Mouse (Mus musculus) liver, embryonic 15.5 days (tissue): ENCODE data around the gene Rnf157. TPM values are rescaled to one million over a fixed set of nuclear protein-coding genes. Genes with fewer than 3 reads are reported as not detected.

Source experiments
- ATAC-seq: fragments of 200-750 bp; cut with Nextera tagmentation; 2 replicates; pipeline ENCODE4 v1.8.0; 2017; ENCODE audit warnings: moderate number of reproducible peaks, mild to moderate bottlenecking, moderate library complexity; ENCODE audit not compliant: insufficient read depth
- H3K27ac ChIP-seq: fragments of 300-500 bp; sonication (generic); replicated peaks from 2 replicates; pipeline ENCODE4 v1.5.1; 2015; ENCODE audit warnings: mild to moderate bottlenecking, inconsistent platforms
- H3K27me3 ChIP-seq: fragments of 300-500 bp; sonication (generic); 2 replicates; pipeline ENCODE4 v1.6.1; 2015; ENCODE audit warnings: mild to moderate bottlenecking, inconsistent platforms
- H3K36me3 ChIP-seq: fragments of 300-500 bp; sonication (generic); replicated peaks from 2 replicates; pipeline ENCODE4 v1.6.1; 2015; ENCODE audit warnings: moderate library complexity, mild to moderate bottlenecking, inconsistent platforms
- H3K4me1 ChIP-seq: fragments of 300-500 bp; sonication (generic); replicated peaks from 2 replicates; pipeline ENCODE4 v1.6.1; 2015; ENCODE audit warnings: inconsistent platforms
- H3K4me2 ChIP-seq: fragments of 300-500 bp; sonication (generic); 2 replicates; pipeline ENCODE4 v1.6.1; 2015; ENCODE audit warnings: moderate library complexity, mild to moderate bottlenecking, inconsistent platforms
- H3K4me3 ChIP-seq: fragments of 300-500 bp; sonication (generic); replicated peaks from 2 replicates; pipeline ENCODE4 v1.5.1; 2015; ENCODE audit warnings: mild to moderate bottlenecking, inconsistent platforms
- H3K9ac ChIP-seq: fragments of 300-500 bp; sonication (generic); 2 replicates; pipeline ENCODE4 v1.6.1; 2015; ENCODE audit warnings: moderate library complexity, mild to moderate bottlenecking, inconsistent platforms
- H3K9me3 ChIP-seq: fragments of 300-500 bp; sonication (generic); replicated peaks from 2 replicates; pipeline ENCODE4 v1.6.1; 2016; ENCODE audit warnings: inconsistent platforms
- WGBS: fragments of 180-500 bp; shearing (Covaris S2); methylation state at CpG from one replicate; pipeline ENCODE4 v1.1.7; 2015; ENCODE audit warnings: mixed read lengths; ENCODE audit not compliant: insufficient replicate concordance; 5-methylcytosine and 5-hydroxymethylcytosine counted together
- polyA plus RNA-seq: library from polyadenylated mRNA; unstranded; fragments of >200 nt; fragmentation: Nextera tagmentation; extraction: Ambion mirVana; gene quantifications from 2 replicates; pipeline ENCODE4 v1.2.1, GENCODE M21; 2015

Rnf157 gene
- polyA plus RNA-seq, 1 experiment from 2014 or later = 1.4 TPM

DNA sequence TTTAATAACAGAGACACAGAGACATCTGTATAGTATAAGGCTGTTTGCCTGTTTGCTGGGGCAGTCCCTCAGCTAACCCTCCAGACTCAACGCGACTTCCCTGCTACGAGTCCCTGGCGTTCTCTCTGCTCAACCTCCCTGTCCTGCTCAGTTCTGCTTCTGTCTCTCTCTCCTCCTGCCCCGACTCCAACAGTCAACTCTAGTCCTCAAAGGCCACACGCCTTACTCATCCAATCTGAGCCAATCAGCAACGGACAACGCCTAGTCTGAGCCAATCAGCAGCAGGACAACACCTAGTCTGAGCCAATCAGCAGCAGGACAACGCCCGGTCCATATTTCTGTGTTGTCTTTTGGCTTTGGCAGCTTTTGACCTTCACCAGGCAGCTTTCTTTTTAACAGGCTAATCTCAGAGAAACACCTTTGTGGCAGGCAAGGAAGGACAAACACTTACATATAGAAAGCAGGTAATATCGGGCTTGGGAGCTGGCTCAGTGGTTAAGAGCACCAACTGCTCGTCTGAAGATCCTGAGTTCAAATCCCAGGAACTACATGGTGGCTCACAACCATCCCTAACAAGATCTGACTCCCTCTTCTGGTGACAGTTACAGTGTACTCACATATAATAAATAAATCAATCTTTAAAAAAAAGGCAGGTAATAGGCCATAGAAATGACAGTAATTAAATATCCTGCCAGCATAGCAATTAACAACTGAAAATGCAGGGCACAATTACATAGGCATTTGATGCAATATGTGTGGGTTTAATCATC lies 104.9 kb downstream of the Rnf157 start:
- peak; percentile 73 for ATAC-seq
- 57% methylated on average over 12 of the region's 12 CpGs for WGBS
- peaks cover 24% of the 10 kb centered on the region for H3K36me3 ChIP-seq
- H3K4me1 ChIP-seq = peaks cover 37% of the 10 kb centered on the region
- peak overlapping the region; percentile 86 for H3K4me2 ChIP-seq
- peak overlapping the region; percentile 75 for H3K27ac ChIP-seq
- H3K9me3 ChIP-seq = no peaks in the 10 kb centered on the region
- H3K9ac ChIP-seq = no peak overlapping the region
- no peak overlapping the region for H3K4me3 ChIP-seq
- no peaks in the 10 kb centered on the region for H3K27me3 ChIP-seq

DNA sequence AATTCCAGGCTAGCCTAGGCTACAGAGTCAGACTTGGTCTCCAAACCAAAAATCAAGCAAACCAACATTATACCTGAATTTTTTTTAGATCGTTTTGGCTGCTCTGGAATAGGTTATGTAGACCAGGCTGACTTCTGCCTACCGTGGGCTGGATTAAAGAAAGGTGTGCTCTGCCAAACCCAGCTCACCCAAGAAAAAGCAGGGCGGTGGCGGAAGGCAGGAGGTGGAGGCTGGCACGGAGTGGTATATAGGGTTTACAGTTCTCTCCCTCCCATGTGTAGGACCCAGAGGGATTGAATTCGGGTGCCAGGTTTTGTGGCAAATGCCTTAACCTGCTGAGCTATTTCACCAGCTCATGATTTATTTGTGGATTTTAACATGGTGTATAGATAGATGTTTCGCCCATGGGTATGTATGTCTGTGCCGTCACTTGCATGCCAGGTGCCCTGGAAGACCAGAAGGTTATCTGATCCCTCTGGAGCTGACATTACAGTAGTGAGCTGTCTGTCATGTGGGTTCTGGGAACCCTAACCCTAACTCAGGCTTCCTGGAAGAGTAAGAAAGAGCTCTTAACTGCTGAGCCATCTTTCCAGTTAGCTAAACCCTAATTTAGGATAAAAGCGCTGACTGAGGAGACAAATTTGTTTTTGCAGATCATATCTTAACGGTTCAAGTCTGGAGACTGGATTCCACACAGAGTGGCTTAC lies 105.7 kb downstream of the Rnf157 start, which contains the start of gene Exoc7:
Exoc7 (minus strand) TSS at position 215 of the 707 bp plus-strand sequence.
- Histone ChIP-seq H3K27ac (peak within 1 kb of the TSS; percentile 75), H3K9me3 (no peaks in the 10 kb centered on the region), H3K4me1 (peaks cover 37% of the 10 kb centered on the region), H3K36me3 (peaks cover 31% of the 10 kb centered on the region), H3K4me2 (peak within 1 kb of the TSS; percentile 86), H3K4me3 (peak within 1 kb of the TSS; percentile 79), H3K9ac (peak within 1 kb of the TSS; percentile 72), H3K27me3 (no peaks in the 10 kb centered on the region)
- 57% methylated on average over 10 of the region's 10 CpGs for WGBS
- no peak for ATAC-seq

DNA sequence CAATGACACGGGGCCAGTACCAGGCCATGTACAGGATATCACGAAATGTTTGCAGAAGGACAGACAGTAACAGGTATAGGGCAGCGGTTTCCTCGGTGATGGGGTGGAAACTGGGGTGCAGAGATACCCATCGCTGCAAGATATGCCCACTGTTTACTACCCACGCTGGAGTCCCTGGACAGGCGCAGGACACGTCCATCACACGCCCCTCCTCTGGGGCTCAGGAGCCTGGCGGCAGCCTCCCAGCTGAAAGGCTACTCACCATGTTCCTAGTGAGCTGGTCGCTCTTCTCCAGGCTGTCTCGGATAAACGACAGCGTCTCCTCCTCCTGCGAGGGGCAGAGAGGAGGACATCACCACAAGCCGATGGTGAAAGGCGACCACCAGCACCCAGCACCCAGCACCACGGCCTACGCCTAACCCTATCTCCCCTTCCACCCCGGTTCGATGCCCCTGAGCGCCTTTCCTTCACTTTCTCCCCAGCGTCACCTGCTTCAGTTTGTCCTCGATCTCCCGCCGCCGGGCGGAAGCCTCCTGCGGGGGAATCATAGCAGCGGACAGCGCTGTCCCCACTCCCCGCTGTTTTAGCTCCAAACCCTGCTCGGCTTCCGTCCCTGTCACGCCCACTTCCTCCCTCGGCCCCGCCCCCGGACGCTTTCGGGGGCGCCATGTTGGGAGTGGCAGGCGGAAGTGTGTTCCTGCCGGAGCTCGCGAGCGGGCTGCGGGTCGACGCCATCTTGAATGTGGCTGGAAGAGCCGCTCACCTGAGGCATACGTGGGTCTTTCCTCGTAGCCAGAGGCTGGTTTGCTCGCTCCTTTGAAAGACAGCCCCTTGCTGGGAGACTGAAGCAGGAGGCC lies 106.5 kb downstream of the Rnf157 start:
- peak overlapping the region; percentile 79 for H3K4me3 ChIP-seq
- H3K27ac ChIP-seq = peak overlapping the region; percentile 75
- peaks cover 37% of the 10 kb centered on the region for H3K4me1 ChIP-seq
- 2% methylated on average over 53 of the region's 53 CpGs for WGBS
- peak; percentile 79 for ATAC-seq
- peak overlapping the region; percentile 86 for H3K4me2 ChIP-seq
- H3K9me3 ChIP-seq = no peaks in the 10 kb centered on the region
- H3K27me3 ChIP-seq = no peaks in the 10 kb centered on the region
- H3K36me3 ChIP-seq = peaks cover 39% of the 10 kb centered on the region
- peak overlapping the region; percentile 72 for H3K9ac ChIP-seq

DNA sequence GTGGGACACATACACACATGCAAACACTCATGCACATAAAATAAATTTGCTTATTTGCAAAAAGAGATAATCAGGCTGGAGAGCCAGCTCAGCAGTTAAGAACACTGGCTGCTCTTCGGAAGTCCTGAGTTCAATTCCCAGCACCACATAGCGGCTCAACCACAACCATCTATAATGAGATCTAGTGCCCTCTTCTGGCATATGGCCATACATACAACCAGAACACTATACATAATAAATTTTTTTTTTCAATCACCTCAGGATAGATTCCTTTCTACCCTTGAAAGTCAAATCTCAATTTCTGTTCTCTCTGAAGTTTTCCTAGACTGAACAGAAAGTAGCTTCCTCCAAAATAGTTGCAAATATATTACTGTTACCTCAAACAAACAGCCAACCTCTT lies 107.4 kb downstream of the Rnf157 start:
- peaks cover 48% of the 10 kb centered on the region for H3K36me3 ChIP-seq
- no peaks in the 10 kb centered on the region for H3K9me3 ChIP-seq
- no peak overlapping the region for H3K27ac ChIP-seq
- no peak overlapping the region for H3K9ac ChIP-seq
- no peak for ATAC-seq
- peak overlapping the region; percentile 79; the same call in 1 of the 2 replicates for H3K4me3 ChIP-seq
- peak overlapping the region; percentile 86 for H3K4me2 ChIP-seq
- H3K4me1 ChIP-seq = peaks cover 37% of the 10 kb centered on the region
- WGBS = 89% methylated on average over 2 of the region's 2 CpGs
- H3K27me3 ChIP-seq = no peaks in the 10 kb centered on the region

DNA sequence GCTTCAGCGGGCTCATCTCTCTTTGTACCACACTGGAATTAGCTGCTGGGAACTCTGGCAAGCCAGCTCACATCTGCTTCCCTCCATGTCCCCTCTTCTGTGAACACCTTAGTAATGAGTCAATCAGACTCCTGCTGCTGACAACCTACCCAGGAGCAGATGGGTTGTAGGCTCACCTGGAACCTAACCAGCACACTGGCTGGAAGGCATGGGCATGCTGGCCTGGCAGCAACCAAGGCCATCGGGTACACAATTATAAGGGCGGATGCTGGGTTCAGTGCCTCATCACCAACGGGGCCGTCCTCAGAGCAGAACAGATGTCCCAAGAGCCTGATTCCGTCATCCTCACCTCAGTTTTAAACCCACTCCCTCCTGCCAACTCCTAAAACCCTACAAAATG lies 114.2 kb downstream of the Rnf157 start:
- H3K36me3 ChIP-seq = peaks cover 54% of the 10 kb centered on the region
- no peak for ATAC-seq

DNA sequence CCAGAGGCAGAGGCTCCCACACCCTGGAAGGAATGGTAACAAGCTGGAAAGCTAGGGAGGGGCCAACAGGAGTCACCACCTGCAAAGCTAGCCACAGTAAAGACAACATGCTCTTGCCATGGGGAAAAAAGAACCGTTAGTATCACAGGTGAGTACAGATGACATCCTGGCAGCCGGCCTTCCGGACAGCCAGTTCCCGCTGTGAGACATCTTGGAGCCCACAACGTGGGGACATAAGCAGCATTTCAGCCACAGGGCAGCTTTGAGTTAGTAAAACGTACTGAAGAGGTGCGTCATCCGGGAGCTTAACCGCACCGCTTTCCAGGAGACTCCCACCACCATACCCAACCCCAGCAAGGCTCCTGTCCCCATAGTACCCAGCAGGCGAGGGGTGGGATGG lies 114.6 kb downstream of the Rnf157 start:
- Histone ChIP-seq H3K27ac (no peak overlapping the region), H3K9me3 (no peaks in the 10 kb centered on the region), H3K4me2 (no peak overlapping the region), H3K9ac (no peak overlapping the region), H3K27me3 (no peaks in the 10 kb centered on the region), H3K4me1 (peaks cover 9% of the 10 kb centered on the region), H3K4me3 (no peak overlapping the region), H3K36me3 (peaks cover 50% of the 10 kb centered on the region)
- WGBS = 81% methylated on average over 11 of the region's 11 CpGs
- no peak for ATAC-seq

More for the DNA sequence above, 114.2 kb downstream of the Rnf157 start:
- WGBS = 76% methylated on average over 6 of the region's 6 CpGs
- H3K27ac ChIP-seq = no peak overlapping the region
- H3K4me3 ChIP-seq = no peak overlapping the region
- peaks cover 5% of the 10 kb centered on the region for H3K4me1 ChIP-seq
- H3K9me3 ChIP-seq = no peaks in the 10 kb centered on the region
- no peak overlapping the region for H3K4me2 ChIP-seq
- H3K9ac ChIP-seq = no peak overlapping the region
- no peaks in the 10 kb centered on the region for H3K27me3 ChIP-seq

DNA sequence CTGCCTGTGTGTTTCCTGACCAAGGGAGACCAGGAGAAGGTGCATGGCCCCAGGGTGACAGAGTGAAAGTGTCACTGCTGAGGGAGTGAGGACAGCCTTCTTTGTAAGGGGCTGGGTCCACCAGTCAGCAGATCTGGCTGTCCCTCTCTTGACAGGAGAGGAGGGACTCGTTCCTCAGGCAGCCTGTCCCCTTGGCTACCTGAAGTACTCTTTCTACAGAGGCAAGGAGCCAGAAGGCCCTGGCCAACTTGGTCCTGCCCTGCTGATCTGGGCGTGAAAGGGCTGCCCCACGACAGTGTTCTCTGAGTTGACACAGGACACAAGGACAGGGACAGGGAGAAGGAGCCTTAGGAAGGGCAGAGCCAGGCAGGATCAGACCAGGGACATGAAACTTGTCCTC lies 115.8 kb downstream of the Rnf157 start:
- Histone ChIP-seq H3K4me3 (no peak overlapping the region), H3K4me2 (no peak overlapping the region), H3K4me1 (peaks cover 17% of the 10 kb centered on the region), H3K27me3 (no peaks in the 10 kb centered on the region), H3K27ac (no peak overlapping the region), H3K36me3 (peaks cover 39% of the 10 kb centered on the region), H3K9me3 (no peaks in the 10 kb centered on the region), H3K9ac (no peak overlapping the region)
- WGBS = 54% methylated on average over 3 of the region's 3 CpGs
- ATAC-seq = no peak

DNA sequence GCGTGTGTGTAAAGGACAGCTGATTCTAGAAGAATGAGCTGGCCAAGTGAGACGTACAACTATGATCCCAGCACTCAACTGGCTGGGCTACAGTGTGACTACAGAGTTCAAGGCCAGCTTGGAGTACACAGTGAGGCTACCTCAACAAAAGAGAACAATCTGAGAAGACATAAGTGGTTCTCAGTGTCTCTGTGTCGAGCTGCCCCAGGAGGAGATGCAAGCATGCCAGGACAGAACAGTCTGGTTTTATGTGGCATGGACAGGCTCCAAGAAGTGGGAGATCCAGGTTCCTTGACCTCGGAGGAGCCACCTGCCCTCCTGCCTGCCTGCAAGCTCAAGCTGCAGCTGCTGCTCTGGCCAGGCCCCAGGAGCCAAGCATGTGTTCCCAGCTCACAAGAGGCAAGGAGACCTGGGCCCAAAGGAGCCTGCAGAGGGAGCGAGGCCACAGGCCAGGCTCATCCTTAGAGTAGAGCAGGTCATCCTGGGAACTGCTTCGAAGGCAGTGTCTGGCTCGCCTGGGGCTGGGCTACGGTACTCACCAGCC lies 116.6 kb downstream of the Rnf157 start:
- Histone ChIP-seq H3K4me3 (no peak overlapping the region), H3K36me3 (peaks cover 36% of the 10 kb centered on the region), H3K9ac (no peak overlapping the region), H3K9me3 (no peaks in the 10 kb centered on the region), H3K27me3 (no peaks in the 10 kb centered on the region), H3K4me2 (no peak overlapping the region), H3K27ac (no peak overlapping the region), H3K4me1 (peaks cover 17% of the 10 kb centered on the region)
- ATAC-seq = no peak
- 79% methylated on average over 8 of the region's 8 CpGs for WGBS

DNA sequence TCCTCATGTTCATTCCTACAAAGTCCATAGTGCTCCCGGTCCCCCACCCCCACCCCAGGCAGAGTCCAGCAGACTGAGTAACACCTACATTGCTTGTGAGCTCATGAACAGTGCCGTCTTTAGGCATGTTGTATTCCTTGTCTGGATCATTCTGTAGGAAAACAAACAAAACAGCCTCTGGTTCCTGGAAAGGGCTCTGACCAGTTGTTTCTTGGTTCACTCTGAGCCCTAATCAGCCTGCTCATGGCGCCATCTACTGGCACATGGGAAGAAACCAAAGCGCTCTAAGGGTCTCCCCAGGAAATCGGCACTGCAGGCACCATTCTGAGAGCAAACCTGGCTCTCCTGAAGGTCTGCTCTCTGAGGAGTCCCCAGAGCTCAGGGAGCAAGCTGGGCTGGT lies 118.5 kb downstream of the Rnf157 start:
- Histone ChIP-seq H3K27me3 (no peaks in the 10 kb centered on the region), H3K27ac (no peak overlapping the region), H3K4me2 (no peak overlapping the region), H3K9ac (no peak overlapping the region), H3K4me1 (peaks cover 23% of the 10 kb centered on the region), H3K36me3 (peaks cover 29% of the 10 kb centered on the region), H3K9me3 (no peaks in the 10 kb centered on the region), H3K4me3 (no peak overlapping the region)
- ATAC-seq = no peak
- 43% methylated on average over 5 of the region's 5 CpGs for WGBS

DNA sequence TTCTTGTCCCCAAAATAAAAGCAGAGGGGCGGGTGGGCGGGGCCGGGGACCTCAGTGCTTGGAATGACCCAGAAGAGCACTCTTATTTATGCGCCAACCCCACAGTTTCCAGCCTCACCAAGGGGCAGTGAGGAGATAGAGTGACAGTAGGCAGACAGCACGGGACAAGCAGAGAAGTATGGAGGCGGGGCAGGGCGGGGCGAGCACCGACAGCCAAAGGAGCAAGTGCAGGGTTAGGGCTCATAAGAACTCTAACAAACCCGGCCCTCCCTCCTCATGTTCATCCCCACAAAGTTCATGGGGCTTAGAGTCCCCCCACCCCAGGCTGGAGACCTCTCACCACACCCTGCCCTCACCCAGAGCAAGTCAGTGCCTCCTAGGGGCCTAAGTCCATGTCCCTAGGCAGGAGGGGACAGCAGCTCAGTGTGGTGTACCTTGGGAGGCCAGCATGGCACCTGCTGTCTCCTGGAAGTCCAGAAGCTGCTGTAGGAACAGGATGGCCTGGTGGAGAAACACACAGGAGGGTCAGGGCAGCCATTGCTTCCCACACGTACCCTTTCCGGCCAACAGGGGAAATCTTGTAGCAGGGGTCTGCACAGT lies 119.2 kb downstream of the Rnf157 start:
- Histone ChIP-seq H3K9me3 (no peaks in the 10 kb centered on the region), H3K27ac (no peak overlapping the region), H3K9ac (no peak overlapping the region), H3K4me1 (peaks cover 23% of the 10 kb centered on the region), H3K36me3 (peaks cover 31% of the 10 kb centered on the region), H3K27me3 (no peaks in the 10 kb centered on the region), H3K4me2 (no peak overlapping the region), H3K4me3 (no peak overlapping the region)
- whole genome bisulfite sequencing = 60% methylated on average over 12 of the region's 12 CpGs
- no peak for ATAC-seq
